Mouse (Mus musculus) myocyte (in vitro differentiated cells): ENCODE measurements around the gene Rph3al.

Experiments used
- CEBPB ChIP-seq: IDR thresholded peaks from 2 replicates; pipeline ENCODE4 v1.6.1; 2011; ENCODE audit warnings: mild to moderate bottlenecking, moderate library complexity; ENCODE audit not compliant: poor library complexity, insufficient read depth, severe bottlenecking
- E2F4 ChIP-seq: IDR thresholded peaks from one replicate; pipeline ENCODE4 v1.6.1; 2011; ENCODE audit warnings: mild to moderate bottlenecking, control low read depth, moderate library complexity; ENCODE audit not compliant: insufficient read depth
- MYOG ChIP-seq, 3 experiments: IDR thresholded peaks; one replicate each; pipeline ENCODE4 v1.6.1; 2011; ENCODE audit warnings: control low read depth in 2 of 3, low read depth in 2 of 3, mild to moderate bottlenecking in 2 of 3; ENCODE audit not compliant: insufficient read length in 2 of 3, control insufficient read depth in 1 of 3, insufficient read depth in 1 of 3
- POLR2A ChIP-seq: IDR thresholded peaks from one replicate; pipeline ENCODE4 v1.6.1; 2011; ENCODE audit warnings: low read depth, mild to moderate bottlenecking, control low read depth, moderate library complexity; ENCODE audit not compliant: insufficient read length
- TCF12 ChIP-seq: IDR thresholded peaks from one replicate; pipeline ENCODE4 v1.6.1; 2011; ENCODE audit warnings: mild to moderate bottlenecking, control low read depth; ENCODE audit not compliant: poor library complexity, insufficient read depth, severe bottlenecking
- USF1 ChIP-seq: IDR thresholded peaks from one replicate; pipeline ENCODE4 v1.6.1; 2011; ENCODE audit warnings: low read depth, mild to moderate bottlenecking, control low read depth, moderate library complexity

DNA sequence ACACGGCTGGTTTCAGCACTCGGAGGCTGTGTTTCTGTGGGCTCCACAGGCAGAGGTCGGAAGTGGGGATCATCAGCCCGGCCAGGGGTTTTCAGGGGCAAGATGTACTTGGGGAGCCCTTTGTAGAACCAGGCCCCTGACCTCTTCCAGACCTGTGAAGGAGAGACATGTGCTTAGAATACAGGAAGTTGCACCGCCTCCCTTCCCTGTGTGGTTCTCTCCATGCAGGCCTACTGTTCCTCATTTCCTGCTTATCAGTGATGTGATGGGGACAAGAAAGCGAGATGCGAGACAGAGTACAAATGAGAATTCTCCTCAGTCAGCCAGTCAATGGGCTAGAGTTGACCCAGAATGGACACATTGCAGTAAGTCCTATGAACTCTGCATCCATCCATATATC lies 83.9 kb downstream of the Rph3al start:
- TF ChIP-seq POLR2A (no peak), E2F4 (no peak), MYOG (IDR thresholded peaks at IDR 0.05; ENCODE audit: control insufficient read depth in 1 of 3, insufficient read depth in 1 of 3, insufficient read length in 2 of 3, low read depth in 2 of 3) (no peak), USF1 (no peak), TCF12 (no peak), CEBPB (no peak)
